Mouse (Mus musculus): ENCODE measurements around the gene Usp3. TPM values are rescaled to one million over a fixed set of nuclear protein-coding genes. Genes with fewer than 3 reads are reported as not detected.

The Usp3 gene
- polyA plus RNA-seq, 1 experiment from 2014 or later, result 50.9 TPM

DNA sequence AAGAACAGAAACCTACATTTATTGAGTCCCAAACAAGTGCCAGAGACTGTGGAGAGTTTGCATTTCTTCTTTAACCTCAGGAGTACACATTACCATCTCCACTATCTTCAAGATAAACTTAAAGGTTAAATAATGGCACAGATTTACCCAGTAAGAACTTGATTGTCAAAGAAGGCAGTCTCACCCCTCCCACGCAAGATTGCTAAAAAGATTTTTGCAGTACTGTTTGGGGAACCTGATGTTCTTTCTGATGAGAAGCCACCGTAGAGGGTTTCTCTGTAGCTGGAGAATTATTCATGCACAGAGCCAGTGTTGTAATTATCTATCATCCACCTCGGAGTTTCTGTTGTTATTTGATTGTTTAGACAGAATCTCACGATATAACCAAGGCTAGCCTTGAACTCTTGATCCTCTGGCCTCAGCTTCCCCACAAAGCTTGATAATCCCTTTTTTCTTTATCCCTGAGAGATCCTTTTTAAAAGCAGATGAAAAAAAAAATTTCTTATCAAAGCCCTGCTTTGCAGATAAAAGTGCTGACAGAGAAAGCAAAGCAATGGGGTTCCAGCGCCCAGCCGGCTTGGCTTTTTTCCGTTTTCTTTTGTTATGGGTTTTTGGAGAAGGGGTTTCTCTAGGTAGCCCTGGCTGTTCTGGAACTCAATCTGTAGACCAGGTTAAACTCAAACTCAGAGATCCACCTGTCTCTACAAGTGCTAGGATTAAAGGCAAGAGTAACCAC, 4.7 kb upstream of the Usp3 start:
- Histone ChIP-seq H3K27ac (ENCODE audit: low read depth, low read length) (no peak overlapping the region), H3K4me1 (ENCODE audit: control insufficient read depth, insufficient read depth, low read depth, low read length) (peaks cover 6% of the 10 kb centered on the region), H3K9me3 (ENCODE audit: control insufficient read depth, low read length) (no peaks in the 10 kb centered on the region), H3K4me3 (ENCODE audit: low read length) (no peak overlapping the region), H3K9ac (ENCODE audit: low read depth, low read length) (no peak overlapping the region), H3K4me2 (ENCODE audit: low read length) (no peak overlapping the region), H3K27me3 (replicated peaks; ENCODE audit: control insufficient read depth, insufficient read depth, low read length) (no peaks in the 10 kb centered on the region), H3K36me3 (ENCODE audit: control insufficient read depth, insufficient read depth, low read length) (no peaks in the 10 kb centered on the region)
- 18% methylated on average over 7 of the region's 7 CpGs for WGBS
- no peak for ATAC-seq

DNA sequence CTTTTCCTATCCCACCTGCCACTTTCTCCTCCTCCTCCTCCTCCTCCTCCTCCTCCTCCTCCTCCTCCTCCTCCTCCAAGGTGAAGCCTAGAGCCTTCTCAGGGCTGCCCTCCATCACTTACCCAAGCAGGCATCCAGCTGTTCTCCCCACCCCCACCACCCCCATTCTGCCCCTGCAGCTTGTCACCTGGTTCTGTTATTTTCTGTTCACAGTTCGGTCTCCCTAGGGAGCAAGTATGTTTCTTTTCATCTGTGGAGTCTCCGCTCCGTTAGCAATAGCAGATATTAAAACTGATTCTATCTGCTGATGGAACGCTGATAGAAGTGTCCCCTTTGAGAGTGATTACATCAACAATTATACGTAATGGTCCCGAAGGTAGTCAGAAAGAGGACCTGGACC, 4.1 kb upstream of the Usp3 start:
- H3K36me3 ChIP-seq (ENCODE audit: control insufficient read depth, insufficient read depth, low read length), result no peaks in the 10 kb centered on the region
- H3K4me3 ChIP-seq (ENCODE audit: low read length), result no peak overlapping the region
- 28% methylated on average over 6 of the region's 6 CpGs for WGBS
- no peak for ATAC-seq
- no peaks in the 10 kb centered on the region for H3K27me3 ChIP-seq (replicated peaks; ENCODE audit: control insufficient read depth, insufficient read depth, low read length)
- no peak overlapping the region for H3K9ac ChIP-seq (ENCODE audit: low read depth, low read length)
- H3K4me1 ChIP-seq (ENCODE audit: control insufficient read depth, insufficient read depth, low read depth, low read length), result peaks cover 6% of the 10 kb centered on the region
- no peak overlapping the region for H3K4me2 ChIP-seq (ENCODE audit: low read length)
- H3K27ac ChIP-seq (ENCODE audit: low read depth, low read length), result no peak overlapping the region
- H3K9me3 ChIP-seq (ENCODE audit: control insufficient read depth, low read length), result no peaks in the 10 kb centered on the region

DNA sequence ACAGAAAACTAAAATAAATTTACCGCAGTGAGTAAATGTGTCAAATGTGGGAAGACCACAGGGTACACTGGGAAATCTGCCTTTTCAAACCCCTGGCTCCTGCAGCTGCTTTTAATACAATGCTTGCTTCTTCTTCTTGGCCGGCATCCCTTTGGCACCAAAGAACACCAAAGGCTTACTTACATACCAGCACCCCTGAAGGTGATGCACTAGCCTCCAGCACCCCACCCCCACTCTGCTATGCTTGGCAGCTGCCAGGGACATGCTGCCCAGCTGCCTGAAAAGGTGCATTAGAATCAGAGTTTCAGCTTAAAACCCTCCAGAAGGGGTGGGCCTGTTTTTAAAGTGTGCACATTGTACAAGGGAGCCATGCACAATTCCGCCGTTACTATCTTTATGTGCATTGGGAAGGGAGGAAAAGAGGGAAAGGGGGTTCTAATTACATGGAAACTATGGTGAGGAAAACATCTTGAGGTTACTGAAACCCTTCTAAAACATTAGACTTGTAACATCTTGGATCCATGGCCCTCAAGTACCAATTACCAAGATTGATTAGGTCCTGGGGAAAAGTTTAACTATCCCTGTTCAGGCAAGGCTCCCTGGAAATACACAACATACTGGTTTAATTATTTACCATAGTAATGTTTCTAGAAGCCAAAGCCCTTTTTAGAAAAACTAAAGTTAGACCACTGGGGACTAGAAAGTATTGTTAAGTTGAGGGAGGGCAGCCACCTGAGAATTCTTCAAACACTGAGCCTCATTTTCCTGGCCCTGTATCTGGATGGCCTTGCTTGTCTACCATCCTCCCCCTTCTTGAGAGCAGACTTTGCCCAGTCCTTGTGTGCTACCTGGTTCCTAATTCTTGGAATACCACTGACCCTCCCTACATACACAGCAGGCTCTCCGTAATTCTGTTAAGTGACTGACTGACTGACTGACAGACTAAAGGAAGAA, 3.1 kb upstream of the Usp3 start:
- peaks cover 9% of the 10 kb centered on the region for H3K4me1 ChIP-seq (ENCODE audit: control insufficient read depth, insufficient read depth, low read depth, low read length)
- H3K4me3 ChIP-seq (ENCODE audit: low read length), result no peak overlapping the region
- H3K27me3 ChIP-seq (replicated peaks; ENCODE audit: control insufficient read depth, insufficient read depth, low read length), result no peaks in the 10 kb centered on the region
- no peaks in the 10 kb centered on the region for H3K36me3 ChIP-seq (ENCODE audit: control insufficient read depth, insufficient read depth, low read length)
- 48% methylated on average over 5 of the region's 5 CpGs for WGBS
- no peak overlapping the region for H3K4me2 ChIP-seq (ENCODE audit: low read length)
- ATAC-seq, result no peak
- H3K27ac ChIP-seq (ENCODE audit: low read depth, low read length), result no peak overlapping the region
- no peak overlapping the region for H3K9ac ChIP-seq (ENCODE audit: low read depth, low read length)
- no peaks in the 10 kb centered on the region for H3K9me3 ChIP-seq (ENCODE audit: control insufficient read depth, low read length)

DNA sequence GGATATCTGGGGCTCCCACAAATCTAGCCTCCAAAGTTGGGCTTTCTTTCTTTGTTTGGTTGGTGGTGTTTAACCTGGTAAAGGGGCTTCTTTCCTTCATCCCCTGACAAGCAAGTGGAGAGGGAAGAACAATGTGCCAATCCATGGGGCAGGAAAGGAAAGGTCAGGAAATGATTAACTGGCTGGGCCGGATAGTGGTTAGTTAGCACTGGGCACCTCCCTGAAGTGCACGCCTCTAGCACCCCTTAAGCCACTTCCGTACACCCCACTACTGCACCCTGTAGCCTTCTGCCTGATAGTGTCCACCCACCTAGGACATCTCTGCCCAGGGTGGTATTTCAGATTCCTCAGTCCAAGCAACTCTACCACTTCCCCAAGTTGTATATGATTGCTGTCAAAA, 1.1 kb upstream of the Usp3 start:
- ATAC-seq, result no peak
- WGBS, result 64% methylated on average over 3 of the region's 3 CpGs
- H3K9ac ChIP-seq (ENCODE audit: low read depth, low read length), result no peak overlapping the region
- no peaks in the 10 kb centered on the region for H3K27me3 ChIP-seq (replicated peaks; ENCODE audit: control insufficient read depth, insufficient read depth, low read length)
- no peaks in the 10 kb centered on the region for H3K9me3 ChIP-seq (ENCODE audit: control insufficient read depth, low read length)
- H3K4me1 ChIP-seq (ENCODE audit: control insufficient read depth, insufficient read depth, low read depth, low read length), result peaks cover 21% of the 10 kb centered on the region
- H3K4me3 ChIP-seq (ENCODE audit: low read length), result no peak overlapping the region
- H3K27ac ChIP-seq (ENCODE audit: low read depth, low read length), result no peak overlapping the region
- H3K36me3 ChIP-seq (ENCODE audit: control insufficient read depth, insufficient read depth, low read length), result no peaks in the 10 kb centered on the region
- H3K4me2 ChIP-seq (ENCODE audit: low read length), result no peak overlapping the region; the same call in 1 of the 2 replicates

DNA sequence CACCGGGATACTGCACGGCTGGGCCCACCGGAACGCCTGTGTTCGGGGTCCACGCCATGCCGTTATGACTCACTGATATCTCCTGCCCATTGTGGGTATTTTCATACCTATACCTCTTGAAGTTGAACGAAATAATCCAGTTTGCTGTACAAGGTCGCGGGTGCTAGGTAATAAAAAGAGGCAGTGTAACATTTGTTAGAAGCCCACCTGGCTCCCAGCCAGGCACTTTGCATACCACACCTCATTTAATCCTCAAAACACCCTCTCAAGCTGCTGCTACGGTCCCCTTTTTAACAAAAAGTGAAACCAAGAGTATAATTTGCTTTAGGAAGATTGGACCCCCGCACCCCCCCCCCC, 649 bp upstream of the Usp3 start:
- H3K9me3 ChIP-seq (ENCODE audit: control insufficient read depth, low read length), result no peaks in the 10 kb centered on the region
- peak overlapping the region; percentile 95 for H3K9ac ChIP-seq (ENCODE audit: low read depth, low read length)
- H3K4me3 ChIP-seq (ENCODE audit: low read length), result peak overlapping the region; percentile 80
- H3K4me2 ChIP-seq (ENCODE audit: low read length), result peak overlapping the region; percentile 76
- 7% methylated on average over 12 of the region's 12 CpGs for WGBS
- H3K27ac ChIP-seq (ENCODE audit: low read depth, low read length), result peak overlapping the region; percentile 72
- no peaks in the 10 kb centered on the region for H3K36me3 ChIP-seq (ENCODE audit: control insufficient read depth, insufficient read depth, low read length)
- H3K4me1 ChIP-seq (ENCODE audit: control insufficient read depth, insufficient read depth, low read depth, low read length), result peaks cover 21% of the 10 kb centered on the region
- H3K27me3 ChIP-seq (replicated peaks; ENCODE audit: control insufficient read depth, insufficient read depth, low read length), result no peaks in the 10 kb centered on the region
- ATAC-seq, result no peak; the same call in 1 of the 2 replicates

DNA sequence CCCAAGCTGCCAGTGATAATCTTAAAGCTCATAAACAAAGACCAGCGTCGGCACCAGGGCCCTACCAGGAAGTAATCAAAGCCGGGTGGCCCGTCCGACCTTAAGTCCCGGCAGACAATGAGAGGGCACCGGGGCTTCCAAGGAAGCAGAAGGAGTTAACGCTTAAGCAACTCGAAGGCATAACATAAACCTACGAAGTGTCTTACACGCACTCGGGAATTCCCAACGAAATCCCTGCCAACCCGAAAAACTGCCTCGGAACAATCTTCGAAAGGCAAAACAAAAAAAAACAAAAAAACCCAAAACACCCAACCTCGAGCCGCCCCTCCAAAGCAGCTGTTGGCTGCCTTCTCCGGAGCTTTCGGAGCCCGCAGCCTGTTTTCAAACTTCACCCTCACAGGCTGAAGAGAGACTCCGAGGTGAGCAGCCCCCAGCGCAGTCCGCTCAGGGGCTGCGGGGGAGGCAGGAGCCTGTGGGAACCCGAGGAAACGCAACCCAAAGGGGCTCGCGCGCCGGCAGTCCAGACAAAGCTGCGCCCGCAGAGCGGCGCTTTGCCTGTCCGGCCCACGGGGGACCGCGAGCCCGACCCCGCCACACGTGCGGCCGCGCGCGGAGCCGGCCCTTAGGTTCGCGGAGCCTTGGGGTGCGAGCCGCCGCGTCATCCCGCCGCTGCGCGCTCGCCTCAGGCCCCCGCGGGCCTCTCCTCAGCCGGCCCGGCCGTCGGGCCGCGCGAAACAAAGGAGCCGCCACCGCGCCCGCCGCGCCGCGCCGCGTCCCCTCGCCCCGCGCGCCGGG, 894 bp downstream of the Usp3 start:
- Histone ChIP-seq H3K4me1 (ENCODE audit: control insufficient read depth, insufficient read depth, low read depth, low read length) (peaks cover 21% of the 10 kb centered on the region), H3K27me3 (replicated peaks; ENCODE audit: control insufficient read depth, insufficient read depth, low read length) (no peaks in the 10 kb centered on the region), H3K9me3 (ENCODE audit: control insufficient read depth, low read length) (no peaks in the 10 kb centered on the region), H3K9ac (ENCODE audit: low read depth, low read length) (peak overlapping the region; percentile 95), H3K4me2 (ENCODE audit: low read length) (peak overlapping the region; percentile 76), H3K4me3 (ENCODE audit: low read length) (peak overlapping the region; percentile 80), H3K36me3 (ENCODE audit: control insufficient read depth, insufficient read depth, low read length) (no peaks in the 10 kb centered on the region), H3K27ac (ENCODE audit: low read depth, low read length) (peak overlapping the region; percentile 89)
- under 1% methylated on average over 61 of the region's 83 CpGs for WGBS
- peak; percentile 56 for ATAC-seq

DNA sequence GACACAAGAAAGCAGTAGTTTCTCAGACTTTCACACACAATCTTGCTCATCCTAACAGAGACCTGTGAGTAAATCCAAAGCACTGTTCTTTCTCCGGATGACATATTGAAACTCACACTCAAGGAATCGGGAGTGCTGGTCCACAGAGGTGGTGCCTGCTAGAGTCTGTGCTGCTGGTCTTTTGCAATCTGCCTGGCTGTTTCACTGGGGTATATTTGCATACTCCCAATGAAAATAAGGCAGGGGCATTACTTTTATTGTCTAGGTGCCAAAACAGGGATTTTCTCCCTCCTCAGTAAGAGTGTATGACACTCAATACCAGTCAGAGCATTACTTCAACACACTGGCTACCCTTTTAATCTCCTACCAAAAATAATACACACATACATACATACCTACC, 2.9 kb downstream of the Usp3 start:
- ATAC-seq, result no peak
- H3K27ac ChIP-seq (ENCODE audit: low read depth, low read length), result no peak overlapping the region
- H3K27me3 ChIP-seq (replicated peaks; ENCODE audit: control insufficient read depth, insufficient read depth, low read length), result no peaks in the 10 kb centered on the region
- H3K9me3 ChIP-seq (ENCODE audit: control insufficient read depth, low read length), result no peaks in the 10 kb centered on the region
- no peak overlapping the region for H3K9ac ChIP-seq (ENCODE audit: low read depth, low read length)
- 61% methylated on average over 2 of the region's 2 CpGs for WGBS
- no peak overlapping the region for H3K4me3 ChIP-seq (ENCODE audit: low read length)
- no peaks in the 10 kb centered on the region for H3K36me3 ChIP-seq (ENCODE audit: control insufficient read depth, insufficient read depth, low read length)
- 0 out of 2 replicates have a peak overlapping the region, but pooled peaks have one; percentile 1 for H3K4me2 ChIP-seq (ENCODE audit: low read length)
- H3K4me1 ChIP-seq (ENCODE audit: control insufficient read depth, insufficient read depth, low read depth, low read length), result peaks cover 21% of the 10 kb centered on the region

DNA sequence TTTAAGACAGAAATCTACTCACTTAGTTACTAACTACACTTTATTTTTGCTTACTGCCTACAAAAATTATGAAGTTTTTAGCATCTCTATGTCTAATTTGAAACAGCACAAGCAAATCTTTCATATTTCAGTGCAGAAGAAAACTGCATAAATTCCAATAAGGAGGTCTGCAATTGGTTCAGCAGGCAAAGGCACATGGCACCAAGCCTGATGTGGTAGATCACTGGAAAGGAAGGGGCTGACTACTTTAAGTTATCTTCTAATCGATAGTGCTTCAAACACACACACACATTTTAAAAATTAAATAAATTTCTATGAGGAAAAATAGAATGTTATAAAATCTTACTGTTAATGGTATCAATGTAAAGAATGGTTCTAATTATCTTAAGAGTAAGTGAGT, 5.9 kb downstream of the Usp3 start:
- Histone ChIP-seq H3K9ac (ENCODE audit: low read depth, low read length) (no peak overlapping the region), H3K4me2 (ENCODE audit: low read length) (no peak overlapping the region), H3K4me3 (ENCODE audit: low read length) (no peak overlapping the region), H3K27me3 (replicated peaks; ENCODE audit: control insufficient read depth, insufficient read depth, low read length) (no peaks in the 10 kb centered on the region), H3K27ac (ENCODE audit: low read depth, low read length) (no peak overlapping the region), H3K4me1 (ENCODE audit: control insufficient read depth, insufficient read depth, low read depth, low read length) (peaks cover 15% of the 10 kb centered on the region), H3K9me3 (ENCODE audit: control insufficient read depth, low read length) (no peaks in the 10 kb centered on the region), H3K36me3 (ENCODE audit: control insufficient read depth, insufficient read depth, low read length) (no peaks in the 10 kb centered on the region)
- no peak for ATAC-seq
- 95% methylated on average over 1 of the region's 1 CpGs for WGBS

DNA sequence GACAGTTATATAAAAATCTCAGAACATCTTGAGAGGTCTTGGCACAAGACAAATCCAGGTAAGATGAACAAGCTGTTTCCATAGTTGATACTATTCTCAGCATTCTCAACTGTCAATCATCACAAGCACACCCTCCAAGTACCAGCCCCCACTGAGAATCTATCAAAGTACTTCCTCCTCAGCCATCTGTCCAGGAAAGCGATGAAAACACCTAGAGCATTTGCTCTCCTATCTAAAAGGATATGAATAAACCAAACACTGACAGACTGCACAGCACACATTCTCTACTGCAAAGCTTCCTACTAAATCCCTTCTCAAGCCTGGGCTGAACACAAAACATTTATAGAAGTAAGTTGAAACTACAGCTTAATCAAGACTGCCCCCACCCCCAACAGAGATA, 6.4 kb downstream of the Usp3 start:
- H3K4me1 ChIP-seq (ENCODE audit: control insufficient read depth, insufficient read depth, low read depth, low read length), result peaks cover 15% of the 10 kb centered on the region
- 56% methylated on average over 1 of the region's 1 CpGs for WGBS
- ATAC-seq, result no peak
- no peak overlapping the region for H3K4me2 ChIP-seq (ENCODE audit: low read length)
- no peak overlapping the region for H3K27ac ChIP-seq (ENCODE audit: low read depth, low read length)
- no peak overlapping the region for H3K4me3 ChIP-seq (ENCODE audit: low read length)
- H3K9ac ChIP-seq (ENCODE audit: low read depth, low read length), result no peak overlapping the region
- H3K9me3 ChIP-seq (ENCODE audit: control insufficient read depth, low read length), result no peaks in the 10 kb centered on the region
- H3K27me3 ChIP-seq (replicated peaks; ENCODE audit: control insufficient read depth, insufficient read depth, low read length), result no peaks in the 10 kb centered on the region
- H3K36me3 ChIP-seq (ENCODE audit: control insufficient read depth, insufficient read depth, low read length), result no peaks in the 10 kb centered on the region

Data from hindbrain, embryonic 16.5 days (tissue).